Mouse (Mus musculus) brain, embryonic 14.5 days (tissue): ENCODE measurements around the gene Fgf13.

Experiments
- CTCF ChIP-seq: fragments of 200-500 bp; IDR thresholded peaks from 2 replicates; pipeline ENCODE4 v1.5.1; 2012; ENCODE audit warnings: inconsistent platforms, mild to moderate bottlenecking, moderate library complexity, borderline replicate concordance; ENCODE audit not compliant: insufficient read depth, insufficient read length; ENCODE audit errors: extremely low read depth
- POLR2A ChIP-seq: fragments of 200-500 bp; IDR thresholded peaks from 2 replicates; pipeline ENCODE4 v1.6.1; 2012; ENCODE audit warnings: mild to moderate bottlenecking, inconsistent platforms, borderline replicate concordance; ENCODE audit not compliant: poor library complexity, insufficient read depth, insufficient read length, severe bottlenecking; ENCODE audit errors: extremely low read depth

DNA sequence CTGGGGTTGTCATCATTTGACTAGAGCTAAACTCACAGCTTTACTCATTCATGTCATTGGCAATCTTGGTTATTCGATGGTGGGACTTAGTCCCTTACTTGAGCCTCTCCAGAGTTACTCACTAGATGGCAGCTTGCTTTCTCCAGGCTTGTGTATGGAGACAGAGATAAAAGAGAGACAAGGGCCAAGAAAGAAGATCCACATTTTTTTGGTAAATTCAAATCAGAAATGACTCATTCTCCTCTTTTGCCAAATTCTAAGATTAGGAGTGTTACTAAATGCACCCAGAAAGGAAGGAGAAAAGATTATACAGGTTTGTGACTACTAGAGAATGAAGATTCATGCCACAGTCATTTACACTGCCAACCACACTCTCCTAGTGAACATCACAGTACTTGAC, 532.9 kb downstream of the Fgf13 start:
- TF ChIP-seq POLR2A = no peak
- no peak for TF ChIP-seq CTCF
